Mouse (Mus musculus): ENCODE measurements at regions not wholly inside any gene's neighbourhood (a gene's known extent, or its start where the extent isn't known, plus 50 kb on each side); places are given as distances from the start of the nearest gene placed in this dataset.
"Not testable (repeated sequence)": the region's sequence is repeated elsewhere in the genome, so short reads cannot be mapped to it uniquely, and the experiment has no call there.

DNA sequence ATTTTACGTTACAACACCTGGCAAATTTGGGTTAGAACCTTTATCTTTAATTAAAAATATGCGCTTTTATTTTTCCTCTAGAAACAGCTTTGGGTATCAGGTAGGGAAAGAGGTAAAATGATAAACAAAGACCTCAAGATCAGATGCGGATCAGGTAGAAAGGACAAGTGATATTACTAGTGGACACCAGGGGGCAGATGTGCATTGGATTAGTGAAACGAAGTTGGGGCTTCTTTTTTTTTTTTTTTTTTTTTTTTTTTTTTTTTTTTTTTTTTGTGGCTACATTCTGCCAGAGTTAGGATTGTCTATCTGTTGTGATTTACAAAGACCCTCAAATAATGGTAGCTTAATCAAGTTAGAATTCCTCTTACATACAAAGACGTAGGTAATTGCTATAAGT is 153.8 kb downstream of the Cd109 start:
- peak; percentile 6 for DNase-seq (ENCODE audit: low read depth, low spot score)

DNA sequence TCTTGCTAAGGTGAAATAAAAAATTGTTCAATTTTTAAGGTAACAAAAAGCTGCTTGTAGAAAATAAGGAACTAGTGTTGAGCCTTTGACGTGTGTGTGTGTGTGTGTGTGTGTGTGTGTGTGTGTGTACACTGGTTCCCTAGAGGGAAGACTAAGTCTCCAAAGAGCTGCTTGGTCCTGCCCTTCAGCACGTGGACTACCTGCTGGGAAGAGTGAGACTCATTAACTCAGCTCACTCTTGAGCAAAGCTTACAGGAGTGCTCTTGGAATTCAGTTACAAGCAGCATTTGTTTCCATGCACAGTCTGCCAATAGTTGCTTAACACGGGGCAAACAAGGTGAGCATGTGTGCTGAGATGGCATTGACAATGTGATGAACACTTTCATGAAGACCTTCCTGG is 158.6 kb downstream of the Cd109 start:
- DNase-seq (ENCODE audit: low read depth, low spot score), result no peak

- peak; percentile 10 for DNase-seq (ENCODE audit: low read depth, low spot score)
Measured at GRCm38 (mm10) chr9:78775462-78775861, 160.1 kb downstream of the Cd109 start.

- DNase-seq (ENCODE audit: low read depth, low spot score), result no peak
Measured at GRCm38 (mm10) chr9:78780595-78780994, 165.2 kb downstream of the Cd109 start.

DNA sequence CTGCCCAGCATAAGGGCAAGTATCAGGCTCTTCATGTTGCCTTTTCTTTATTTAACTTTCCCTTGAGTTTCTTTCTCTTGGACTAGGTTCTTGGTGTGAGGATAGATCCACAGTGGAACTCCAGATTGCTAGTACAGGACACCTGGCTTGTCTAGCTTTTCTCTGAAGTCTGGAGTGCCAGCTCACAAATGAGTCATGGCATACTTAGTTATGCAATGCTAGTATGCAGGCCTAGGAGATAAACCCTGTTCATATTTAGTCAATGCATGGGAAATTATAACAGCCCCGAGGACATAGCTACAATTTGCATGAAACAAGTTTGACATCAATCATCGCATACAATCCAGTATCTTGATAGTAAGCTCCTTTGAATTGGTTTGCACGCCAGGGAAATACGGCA is 167.0 kb downstream of the Cd109 start:
- no peak for DNase-seq (ENCODE audit: low read depth, low spot score)

DNA sequence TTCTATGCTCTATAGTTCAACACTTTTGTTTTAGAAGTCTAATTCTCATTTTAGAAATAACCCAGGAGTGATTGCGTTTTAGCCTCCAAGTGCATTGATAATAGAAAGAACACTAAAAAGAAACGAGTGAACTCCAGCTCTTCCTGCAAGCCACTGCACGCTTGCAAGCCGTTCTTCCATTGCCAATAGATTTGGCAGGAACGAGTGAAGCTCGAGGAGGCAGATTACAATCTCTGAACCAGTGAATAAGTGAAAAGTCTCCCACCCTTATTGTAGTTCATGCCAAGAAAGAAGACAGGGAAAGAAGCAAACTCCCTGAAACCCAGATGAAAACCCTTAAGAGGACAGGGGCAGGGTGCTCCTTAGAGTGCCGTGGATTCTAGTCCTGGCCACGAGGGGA is 167.5 kb downstream of the Cd109 start:
- DNase-seq (ENCODE audit: low read depth, low spot score), result no peak

GRCm38 (mm10) chr9:78787866-78788265 is 172.5 kb downstream of the Cd109 start:
- DNase-seq (ENCODE audit: low read depth, low spot score), result peak; percentile 16

GRCm38 (mm10) chr9:78789703-78790102 is 174.4 kb downstream of the Cd109 start:
- DNase-seq (ENCODE audit: low read depth, low spot score), result no peak

GRCm38 (mm10) chr9:78790155-78790554 is 174.8 kb downstream of the Cd109 start:
- no peak for DNase-seq (ENCODE audit: low read depth, low spot score)

DNA sequence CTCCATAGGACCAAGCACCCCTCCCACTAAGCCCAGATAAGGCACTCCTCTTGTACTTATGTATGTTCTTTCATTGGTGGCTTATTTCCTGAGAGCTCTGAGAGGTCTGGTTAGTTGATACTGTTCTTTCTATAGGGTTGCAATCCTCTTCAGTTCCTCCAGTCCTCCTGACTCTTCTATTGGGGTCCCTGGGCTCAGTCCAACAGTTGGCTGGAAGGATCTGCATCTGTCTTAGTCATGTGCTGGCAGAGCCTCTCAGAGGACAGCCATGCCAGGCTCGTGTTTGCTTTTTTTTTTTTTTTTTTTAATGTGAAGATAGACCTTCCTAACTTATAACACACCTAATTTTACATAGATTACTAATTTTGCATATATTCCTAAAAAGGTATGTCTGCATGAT is 180.5 kb downstream of the Cd109 start:
- no peak for DNase-seq (ENCODE audit: low read depth, low spot score)

- DNase-seq (ENCODE audit: low read depth, low spot score), result no peak
Measured at GRCm38 (mm10) chr9:78817221-78817620, 201.9 kb downstream of the Cd109 start.

DNA sequence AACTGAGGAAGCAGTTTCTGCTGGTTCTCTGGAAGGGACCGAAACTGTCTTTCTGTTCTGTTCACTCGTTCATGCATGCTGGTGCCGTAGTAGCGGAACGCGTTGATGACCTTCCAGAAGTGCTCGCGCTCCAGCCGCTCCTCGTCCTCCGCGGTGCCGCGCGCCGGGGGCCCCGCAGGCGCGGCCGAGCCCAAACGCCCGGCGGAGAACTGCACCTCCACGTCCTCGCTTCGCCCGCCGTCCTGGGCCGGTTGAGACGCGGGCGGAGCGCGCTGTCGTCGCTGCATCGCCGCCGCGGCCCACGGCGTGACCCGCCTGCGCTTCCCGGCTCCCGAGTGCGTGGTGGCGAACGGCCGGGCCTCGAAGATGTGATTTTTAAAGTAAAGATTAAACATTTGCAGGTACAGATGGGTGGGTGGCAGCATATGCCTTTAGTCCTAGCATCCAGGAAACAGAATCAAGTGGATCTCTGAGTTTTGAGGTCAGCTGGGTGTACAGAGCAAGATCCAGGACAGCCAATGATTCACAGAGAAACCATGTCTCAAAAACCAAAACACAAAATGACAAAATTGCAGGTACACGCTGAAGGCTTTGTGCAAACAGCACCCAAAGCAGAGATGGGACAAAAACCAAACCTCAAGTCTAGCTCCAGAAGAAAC is 206.3 kb downstream of the Cd109 start:
- not testable (repeated sequence) for DNase-seq (ENCODE audit: low read depth, low spot score)

DNA sequence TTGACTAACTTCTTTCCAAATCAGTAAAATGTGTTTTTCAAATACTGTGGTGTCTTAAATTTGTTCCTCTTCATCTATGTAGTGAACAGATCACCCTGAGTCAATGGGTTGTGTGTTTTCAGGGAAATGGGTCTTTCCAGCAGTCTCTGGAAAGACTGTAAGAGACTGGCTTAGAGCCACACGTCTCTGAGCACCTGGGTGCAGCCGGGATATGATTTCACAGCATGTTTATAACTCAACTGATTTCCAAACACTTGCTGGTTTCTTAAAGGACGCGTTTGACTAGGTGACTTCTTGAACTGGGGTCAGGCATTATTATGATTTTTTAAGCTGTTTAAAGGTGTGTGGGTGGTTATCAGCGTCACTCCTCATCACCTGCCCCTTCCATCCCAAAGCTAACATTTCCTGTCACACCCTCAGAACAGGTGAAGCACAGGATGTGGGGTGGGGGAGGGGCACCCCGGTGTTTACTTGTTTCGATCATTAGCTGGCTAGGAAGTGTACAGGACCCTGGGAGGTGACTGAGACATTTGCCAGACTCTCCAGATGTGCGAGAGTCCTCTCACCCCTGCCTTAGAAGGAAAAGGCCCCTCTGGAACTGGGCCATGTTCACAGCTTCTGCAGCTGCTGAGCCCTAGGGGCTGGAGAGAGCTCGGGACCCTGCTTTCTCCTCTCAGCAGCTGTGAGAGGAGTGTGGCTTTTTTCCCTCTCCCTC is 229.8 kb downstream of the Cd109 start:
- peak; percentile 15 for DNase-seq (ENCODE audit: low read depth, low spot score)

DNA sequence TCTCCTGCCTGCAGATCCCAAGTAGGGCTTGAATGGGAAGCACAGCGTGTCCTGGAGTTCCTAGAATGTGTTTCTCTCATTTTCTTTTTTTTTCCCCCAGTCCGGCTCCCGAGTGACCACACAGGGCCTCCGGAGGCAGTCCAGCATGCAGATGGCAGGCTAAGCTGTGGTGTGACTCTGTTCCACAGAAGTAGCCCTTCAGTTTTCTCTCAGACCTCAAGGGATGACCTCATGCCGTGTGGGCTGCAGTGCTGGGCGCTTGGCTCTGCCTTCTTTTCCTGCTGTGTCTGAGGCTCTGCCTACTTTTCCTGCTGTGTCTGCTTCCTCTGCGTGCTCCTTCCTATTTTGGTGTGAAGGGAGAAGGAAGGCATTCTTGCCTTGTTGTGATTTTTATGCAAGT is 230.8 kb downstream of the Cd109 start:
- peak; percentile 21 for DNase-seq (ENCODE audit: low read depth, low spot score)

DNA sequence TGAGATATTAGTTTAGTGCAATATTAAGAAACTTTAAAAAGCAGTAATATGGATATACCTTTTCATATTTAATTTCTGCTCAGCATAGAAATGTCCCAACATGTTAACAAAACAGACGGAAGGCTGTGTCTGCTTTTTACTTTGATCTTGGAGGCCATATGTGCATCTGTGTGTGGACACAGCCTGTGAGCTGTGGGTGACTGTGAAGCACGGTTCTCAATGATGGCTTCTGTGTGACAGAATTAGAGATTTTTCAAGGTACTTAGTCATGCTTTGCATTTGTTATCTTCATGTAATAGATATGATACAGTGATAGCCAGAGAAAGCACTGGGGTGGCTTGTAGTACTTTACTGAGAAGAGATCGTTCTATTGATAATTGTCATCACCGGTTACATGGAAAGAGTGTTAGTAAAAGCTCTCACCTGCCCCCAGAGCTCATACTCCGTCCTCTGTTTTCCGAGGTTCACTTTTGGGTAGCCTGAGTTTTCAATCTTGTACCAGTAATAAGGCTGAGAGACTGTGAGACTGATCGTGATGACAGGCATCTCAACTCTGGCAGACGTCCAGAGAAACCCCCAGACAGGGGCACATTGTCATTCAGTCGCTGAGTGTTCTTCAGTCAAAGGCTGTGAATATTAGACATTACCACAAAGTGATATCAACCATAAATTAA is 232.7 kb downstream of the Cd109 start:
- DNase-seq (ENCODE audit: low read depth, low spot score), result no peak

- DNase-seq (ENCODE audit: low read depth, low spot score), result not testable (repeated sequence)
Measured at GRCm38 (mm10) chr9:78848564-78848893, 233.2 kb downstream of the Cd109 start.

- DNase-seq (ENCODE audit: low read depth, low spot score), result no peak
Measured at GRCm38 (mm10) chr9:78856981-78857380, 241.6 kb downstream of the Cd109 start.

DNA sequence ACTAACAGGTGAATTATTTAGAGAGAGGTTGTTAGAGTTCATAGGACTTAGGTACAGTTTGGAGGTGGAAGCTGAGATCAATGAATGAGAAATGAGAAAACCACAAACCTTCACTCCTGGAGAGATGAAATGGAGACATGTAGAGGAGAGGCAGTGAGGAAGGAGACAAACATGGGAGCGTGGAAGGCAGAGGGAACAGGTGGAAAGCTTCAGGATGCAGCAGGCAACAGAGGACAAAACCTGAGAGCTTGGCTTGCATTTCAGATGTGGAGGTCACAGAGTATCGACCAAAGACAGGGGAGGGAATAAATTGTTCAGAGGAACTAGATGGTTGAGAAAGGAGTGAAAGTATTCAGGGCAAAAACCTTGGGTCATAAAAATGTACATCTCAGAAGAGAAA is 244.6 kb downstream of the Cd109 start:
- no peak for DNase-seq (ENCODE audit: low read depth, low spot score)

DNA sequence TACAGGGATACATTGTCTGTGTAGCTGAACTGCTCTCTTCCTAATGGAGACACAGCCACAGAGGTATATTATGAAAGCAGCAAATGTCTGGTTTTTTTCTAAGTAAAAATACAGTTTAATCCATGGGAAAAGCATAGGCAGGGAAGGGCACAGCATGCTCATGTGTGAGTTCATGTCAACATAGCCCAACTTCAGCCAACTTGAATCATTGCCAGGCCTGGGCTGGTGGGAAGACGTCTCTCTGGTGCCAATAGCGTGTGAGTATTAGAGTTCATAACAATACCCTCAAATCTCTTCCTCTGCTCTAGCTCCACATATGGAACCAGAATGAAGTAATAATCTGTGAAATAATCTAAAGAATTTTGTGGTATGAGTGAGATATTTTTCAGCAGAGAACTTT is 257.2 kb downstream of the Cd109 start:
- DNase-seq (ENCODE audit: low read depth, low spot score), result no peak

DNA sequence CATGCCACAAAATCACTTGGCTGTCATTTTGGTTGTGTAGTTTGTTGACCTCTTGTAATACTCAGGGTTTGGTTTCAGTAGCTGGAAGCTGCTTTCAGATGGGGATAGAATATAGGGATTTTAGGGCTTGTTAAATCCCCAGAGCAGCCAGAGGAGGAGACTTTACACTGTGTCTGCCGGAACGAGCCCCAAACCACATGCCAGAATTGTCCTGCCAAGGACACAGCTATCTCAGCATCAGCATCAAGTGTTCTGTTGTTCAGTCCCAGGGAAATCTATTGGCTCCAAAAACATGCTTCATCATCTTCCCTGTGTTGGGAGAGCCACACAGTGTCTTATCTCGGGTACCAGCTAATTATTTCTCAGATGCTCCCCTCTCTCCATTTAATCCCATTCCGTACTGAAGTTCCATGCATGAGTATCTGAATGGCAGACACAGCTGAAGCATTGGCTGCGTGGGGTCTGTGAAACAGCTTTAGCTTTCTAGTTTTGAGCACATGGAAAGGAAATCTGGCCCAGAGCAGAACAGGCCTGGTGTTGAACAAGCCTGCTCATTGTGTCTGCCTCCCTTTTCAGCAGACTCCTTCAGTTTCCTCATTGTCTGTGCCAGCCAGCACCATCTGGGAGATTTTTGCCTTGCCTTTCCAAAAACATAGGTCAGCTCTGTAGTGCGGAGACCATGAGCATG is 264.8 kb downstream of the Cd109 start:
- DNase-seq (ENCODE audit: low read depth, low spot score), result peak; percentile 2

- no peak for DNase-seq (ENCODE audit: low read depth, low spot score)
Measured at GRCm38 (mm10) chr9:78880643-78881306, 265.4 kb downstream of the Cd109 start.

DNA sequence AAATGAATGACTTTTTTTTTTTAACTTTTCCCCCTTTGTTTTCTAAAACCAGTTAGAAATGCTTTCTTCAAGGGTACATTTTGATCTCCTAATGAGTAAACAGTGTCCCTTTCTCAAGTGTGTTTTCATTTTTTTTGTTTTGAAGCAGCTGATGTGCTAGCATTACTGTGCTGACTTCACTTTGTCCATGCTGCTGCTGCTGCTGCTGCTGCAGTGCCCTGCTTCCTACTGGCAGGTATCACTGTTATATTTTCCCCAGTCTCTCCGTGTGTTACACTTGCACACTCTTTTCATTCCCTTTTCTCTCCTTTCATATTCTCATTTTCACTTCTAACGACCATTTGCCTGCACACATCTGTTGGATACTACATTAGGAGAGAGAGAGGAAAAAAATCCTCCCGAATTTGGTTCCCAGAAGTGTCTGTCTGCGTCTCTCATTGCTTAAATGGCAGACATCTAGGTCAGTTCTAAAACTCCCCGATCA is 266.0 kb downstream of the Cd109 start:
- no peak for DNase-seq (ENCODE audit: low read depth, low spot score)

Measured in skeletal muscle tissue, adult 2 months (tissue).